Mouse (Mus musculus) myocyte (in vitro differentiated cells): ENCODE results near the gene Tmem233. TPM values are rescaled to one million over a fixed set of nuclear protein-coding genes. Genes with fewer than 3 reads are reported as not detected.

Source experiments
- H3K27me3 ChIP-seq: one replicate; pipeline ENCODE4 v1.6.1; 2011; ENCODE audit not compliant: control insufficient read depth, insufficient read depth, insufficient read length
- H3K36me3 ChIP-seq: one replicate; pipeline ENCODE4 v1.6.1; 2011; ENCODE audit not compliant: control insufficient read depth, insufficient read depth
- H3K4me2 ChIP-seq: one replicate; pipeline ENCODE4 v1.6.1; 2011; ENCODE audit warnings: low read depth, control low read depth
- H3K4me3 ChIP-seq: one replicate; pipeline ENCODE4 v1.5.1; 2011; ENCODE audit warnings: mild to moderate bottlenecking, control low read depth, moderate library complexity
- H3K79me2 ChIP-seq: one replicate; pipeline ENCODE4 v1.6.1; 2011; ENCODE audit not compliant: control insufficient read depth, insufficient read depth
- H3ac ChIP-seq: one replicate; pipeline ENCODE4 v1.6.1; 2011; ENCODE audit not compliant: control insufficient read depth, insufficient read length
- CEBPB ChIP-seq: IDR thresholded peaks from 2 replicates; pipeline ENCODE4 v1.6.1; 2011; ENCODE audit warnings: mild to moderate bottlenecking, moderate library complexity; ENCODE audit not compliant: poor library complexity, insufficient read depth, severe bottlenecking
- E2F4 ChIP-seq: IDR thresholded peaks from one replicate; pipeline ENCODE4 v1.6.1; 2011; ENCODE audit warnings: mild to moderate bottlenecking, control low read depth, moderate library complexity; ENCODE audit not compliant: insufficient read depth
- MAX ChIP-seq: IDR thresholded peaks from one replicate; pipeline ENCODE4 v1.6.1; 2011; ENCODE audit warnings: low read depth, mild to moderate bottlenecking, control low read depth
- MYOD1 ChIP-seq, 3 experiments: IDR thresholded peaks; one replicate each; pipeline ENCODE4 v1.6.1; 2011; ENCODE audit warnings: control low read depth in 2 of 3, low read depth in 2 of 3, mild to moderate bottlenecking in 2 of 3, moderate library complexity in 1 of 3; ENCODE audit not compliant: insufficient read length in 2 of 3, control insufficient read depth in 1 of 3
- MYOG ChIP-seq, 3 experiments: IDR thresholded peaks; one replicate each; pipeline ENCODE4 v1.6.1; 2011; ENCODE audit warnings: control low read depth in 2 of 3, low read depth in 2 of 3, mild to moderate bottlenecking in 2 of 3; ENCODE audit not compliant: insufficient read length in 2 of 3, control insufficient read depth in 1 of 3, insufficient read depth in 1 of 3
- POLR2A ChIP-seq: IDR thresholded peaks from one replicate; pipeline ENCODE4 v1.6.1; 2011; ENCODE audit warnings: low read depth, mild to moderate bottlenecking, control low read depth, moderate library complexity; ENCODE audit not compliant: insufficient read length
- POLR2AphosphoS2 ChIP-seq: IDR thresholded peaks from one replicate; pipeline ENCODE4 v1.6.1; 2011; ENCODE audit warnings: low read depth, control low read depth; ENCODE audit not compliant: insufficient read length
- REST ChIP-seq: IDR thresholded peaks from one replicate; pipeline ENCODE4 v1.6.1; 2011; ENCODE audit warnings: mild to moderate bottlenecking, control low read depth, moderate library complexity; ENCODE audit not compliant: insufficient read depth, insufficient read length
- SRF ChIP-seq: IDR thresholded peaks from one replicate; pipeline ENCODE4 v1.6.1; 2011; ENCODE audit warnings: low read depth; ENCODE audit not compliant: control insufficient read depth, insufficient read length
- TCF12 ChIP-seq: IDR thresholded peaks from one replicate; pipeline ENCODE4 v1.6.1; 2011; ENCODE audit warnings: mild to moderate bottlenecking, control low read depth; ENCODE audit not compliant: poor library complexity, insufficient read depth, severe bottlenecking
- TCF3 ChIP-seq: IDR thresholded peaks from one replicate; pipeline ENCODE4 v1.6.1; 2011; ENCODE audit warnings: low read depth, control low read depth; ENCODE audit not compliant: insufficient read length
- USF1 ChIP-seq: IDR thresholded peaks from one replicate; pipeline ENCODE4 v1.6.1; 2011; ENCODE audit warnings: low read depth, mild to moderate bottlenecking, control low read depth, moderate library complexity
- polyA plus RNA-seq: library from polyadenylated mRNA; unstranded; fragments of >200 nt; fragmentation: generic; extraction: Trizol; gene quantifications from one replicate; pipeline ENCODE4 v1.2.1, GENCODE M21; 2012; ENCODE audit warnings: missing spikeins

The Tmem233 gene
- polyA plus RNA-seq, 1 experiment, result 0.04 TPM

DNA sequence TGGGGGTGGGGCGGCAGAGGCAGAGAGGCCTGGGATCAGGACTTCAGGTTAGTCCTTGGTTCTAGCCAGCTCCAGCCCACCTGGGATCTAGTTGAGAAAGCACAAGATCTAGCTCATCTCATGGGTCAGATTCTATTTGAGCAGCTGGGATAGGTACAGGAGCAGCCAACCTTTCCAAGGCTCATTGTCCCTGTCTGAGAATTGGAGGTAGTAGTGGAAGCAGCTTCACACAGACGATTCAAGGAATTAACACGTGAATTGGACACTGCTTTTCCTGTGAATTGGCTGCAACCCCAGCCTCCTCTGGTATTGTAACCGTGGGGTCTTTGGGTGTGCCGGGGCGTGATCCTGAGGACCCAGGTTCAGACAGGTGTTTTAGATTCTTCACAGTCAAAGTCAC is 30.2 kb downstream of the Tmem233 start:
- no peaks in the 10 kb centered on the region for H3K36me3 ChIP-seq
- H3K4me3 ChIP-seq, result no peak overlapping the region
- no peaks in the 10 kb centered on the region for H3K79me2 ChIP-seq
- peaks cover 26% of the 10 kb centered on the region for H3K27me3 ChIP-seq
- H3ac ChIP-seq, result no peak overlapping the region
- no peak overlapping the region for H3K4me2 ChIP-seq
- no peak for TF ChIP-seq MYOG (IDR thresholded peaks at IDR 0.05; ENCODE audit: control insufficient read depth in 1 of 3, insufficient read depth in 1 of 3, insufficient read length in 2 of 3, low read depth in 2 of 3)
- no peak for TF ChIP-seq REST
- TF ChIP-seq MAX, result no peak
- TF ChIP-seq POLR2AphosphoS2, result no peak
- no peak for TF ChIP-seq TCF3
- no peak for TF ChIP-seq USF1
- TF ChIP-seq MYOD1 (IDR thresholded peaks at IDR 0.05; ENCODE audit: control insufficient read depth in 1 of 3, insufficient read length in 2 of 3, low read depth in 2 of 3), result no peak
- no peak for TF ChIP-seq E2F4
- no peak for TF ChIP-seq CEBPB
- TF ChIP-seq TCF12, result no peak
- no peak for TF ChIP-seq SRF
- no peak for TF ChIP-seq POLR2A

DNA sequence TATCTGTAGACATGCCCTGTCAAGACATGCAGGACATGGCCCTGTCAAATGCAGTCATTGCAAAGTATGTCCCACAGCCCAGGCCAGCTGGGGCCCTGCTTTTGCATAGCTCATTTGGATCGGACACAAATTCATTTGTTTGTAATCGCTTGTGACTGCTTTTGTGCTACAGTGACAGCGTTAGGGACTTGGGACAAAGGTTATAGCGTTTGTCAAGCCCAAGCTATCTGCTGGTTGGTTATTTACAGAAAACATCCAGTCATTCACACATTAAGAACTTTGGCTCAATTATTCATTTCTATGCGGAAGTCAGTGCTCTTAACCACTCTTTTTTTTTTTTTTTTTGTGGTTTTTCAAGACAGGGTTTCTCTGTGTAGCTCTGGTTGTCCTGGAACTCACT is 30.9 kb downstream of the Tmem233 start:
- no peak overlapping the region for H3K4me3 ChIP-seq
- H3K4me2 ChIP-seq, result no peak overlapping the region
- TF ChIP-seq MYOD1 (IDR thresholded peaks at IDR 0.05; ENCODE audit: control insufficient read depth in 1 of 3, insufficient read length in 2 of 3, low read depth in 2 of 3) (no peak), CEBPB (no peak), TCF3 (no peak), MAX (no peak), REST (no peak), SRF (no peak), TCF12 (no peak), POLR2A (no peak), E2F4 (no peak), MYOG (IDR thresholded peaks at IDR 0.05; ENCODE audit: control insufficient read depth in 1 of 3, insufficient read depth in 1 of 3, insufficient read length in 2 of 3, low read depth in 2 of 3) (no peak), POLR2AphosphoS2 (no peak), USF1 (no peak)
- no peaks in the 10 kb centered on the region for H3K79me2 ChIP-seq
- peaks cover 22% of the 10 kb centered on the region for H3K27me3 ChIP-seq
- H3K36me3 ChIP-seq, result no peaks in the 10 kb centered on the region
- H3ac ChIP-seq, result no peak overlapping the region

DNA sequence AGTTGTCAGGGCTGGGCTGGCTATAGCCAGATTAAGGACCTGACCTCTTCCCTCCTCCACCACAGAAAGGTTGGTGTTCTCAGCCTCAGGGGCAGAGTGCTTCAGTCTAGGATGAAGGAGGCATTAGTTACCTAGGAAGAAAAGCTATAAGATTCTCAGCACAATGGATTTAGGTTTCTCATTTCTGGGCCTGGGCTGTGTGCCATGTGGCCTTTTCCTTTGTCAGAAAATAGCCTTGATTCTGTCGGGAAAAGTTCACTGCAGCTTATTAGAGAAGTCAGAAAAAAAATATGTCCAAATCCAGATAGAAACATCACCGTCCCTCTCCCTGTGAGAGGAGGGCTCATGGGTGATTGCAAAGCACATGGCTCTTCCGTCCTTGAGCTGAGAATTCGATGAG is 33.2 kb downstream of the Tmem233 start:
- TF ChIP-seq USF1, result no peak
- no peak for TF ChIP-seq REST
- no peak for TF ChIP-seq MYOG (IDR thresholded peaks at IDR 0.05; ENCODE audit: control insufficient read depth in 1 of 3, insufficient read depth in 1 of 3, insufficient read length in 2 of 3, low read depth in 2 of 3)
- no peak for TF ChIP-seq SRF
- TF ChIP-seq CEBPB, result no peak
- TF ChIP-seq POLR2A, result no peak
- no peak for TF ChIP-seq MYOD1 (IDR thresholded peaks at IDR 0.05; ENCODE audit: control insufficient read depth in 1 of 3, insufficient read length in 2 of 3, low read depth in 2 of 3)
- TF ChIP-seq POLR2AphosphoS2, result no peak
- no peak for TF ChIP-seq TCF3
- TF ChIP-seq E2F4, result no peak
- TF ChIP-seq MAX, result no peak
- TF ChIP-seq TCF12, result no peak
- Histone ChIP-seq H3ac (no peak overlapping the region), H3K4me3 (no peak overlapping the region), H3K36me3 (no peaks in the 10 kb centered on the region), H3K4me2 (no peak overlapping the region), H3K79me2 (no peaks in the 10 kb centered on the region), H3K27me3 (peaks cover 22% of the 10 kb centered on the region)

DNA sequence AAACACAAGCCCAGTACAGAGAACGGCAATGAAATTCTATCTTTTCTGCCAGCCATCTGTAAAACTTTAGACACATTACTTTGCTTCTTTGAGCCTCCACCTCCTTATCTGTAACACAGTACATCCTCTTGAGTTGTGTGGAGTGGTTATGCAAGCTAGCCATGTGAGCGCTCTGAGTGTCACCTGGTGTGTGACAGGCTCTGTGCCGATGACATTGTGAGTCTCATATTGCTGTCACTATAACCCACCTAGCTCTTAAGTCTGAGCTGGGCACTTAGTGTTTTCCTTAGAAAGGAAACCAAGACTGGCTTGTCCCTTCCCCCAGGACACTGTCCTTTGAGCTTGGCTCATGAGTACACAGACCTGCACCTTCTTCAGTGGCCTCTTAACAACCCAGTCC is 34.7 kb downstream of the Tmem233 start:
- Histone ChIP-seq H3ac (no peak overlapping the region), H3K79me2 (no peaks in the 10 kb centered on the region), H3K36me3 (no peaks in the 10 kb centered on the region), H3K27me3 (peaks cover 13% of the 10 kb centered on the region), H3K4me2 (no peak overlapping the region), H3K4me3 (no peak overlapping the region)
- TF ChIP-seq TCF3, result no peak
- TF ChIP-seq POLR2A, result no peak
- no peak for TF ChIP-seq TCF12
- TF ChIP-seq SRF, result no peak
- TF ChIP-seq CEBPB, result no peak
- TF ChIP-seq POLR2AphosphoS2, result no peak
- TF ChIP-seq REST, result no peak
- no peak for TF ChIP-seq USF1
- no peak for TF ChIP-seq MYOG (IDR thresholded peaks at IDR 0.05; ENCODE audit: control insufficient read depth in 1 of 3, insufficient read depth in 1 of 3, insufficient read length in 2 of 3, low read depth in 2 of 3)
- no peak for TF ChIP-seq MAX
- TF ChIP-seq E2F4, result no peak
- TF ChIP-seq MYOD1 (IDR thresholded peaks at IDR 0.05; ENCODE audit: control insufficient read depth in 1 of 3, insufficient read length in 2 of 3, low read depth in 2 of 3), result no peak

DNA sequence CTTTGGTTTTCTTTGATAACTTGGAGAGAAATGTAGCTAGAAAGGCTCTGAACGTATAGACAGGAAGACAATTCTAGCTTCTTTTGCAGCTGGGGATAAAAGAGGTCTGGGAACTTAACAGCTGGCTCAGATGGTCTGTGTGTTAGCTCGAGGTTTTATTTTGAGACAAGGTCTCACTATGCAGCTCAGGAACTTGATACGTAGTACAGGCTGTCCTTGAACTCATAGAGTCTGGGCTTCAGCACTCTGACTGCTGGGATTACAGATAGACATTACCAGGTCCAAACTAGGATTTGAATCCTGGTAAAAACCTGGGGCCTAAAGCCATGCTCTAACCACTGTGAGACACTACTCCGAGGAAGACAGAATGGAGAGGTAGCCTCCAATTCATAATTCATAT is 36.8 kb downstream of the Tmem233 start:
- no peak overlapping the region for H3ac ChIP-seq
- H3K36me3 ChIP-seq, result no peaks in the 10 kb centered on the region
- TF ChIP-seq POLR2AphosphoS2 (no peak), SRF (no peak), CEBPB (no peak)

More for the DNA sequence above, 36.8 kb downstream of the Tmem233 start:
- Histone ChIP-seq H3K79me2 (no peaks in the 10 kb centered on the region), H3K27me3 (peaks cover 22% of the 10 kb centered on the region), H3K4me2 (no peak overlapping the region), H3K4me3 (no peak overlapping the region)
